Mouse (Mus musculus): ENCODE measurements around the gene Lemd1.

DNA sequence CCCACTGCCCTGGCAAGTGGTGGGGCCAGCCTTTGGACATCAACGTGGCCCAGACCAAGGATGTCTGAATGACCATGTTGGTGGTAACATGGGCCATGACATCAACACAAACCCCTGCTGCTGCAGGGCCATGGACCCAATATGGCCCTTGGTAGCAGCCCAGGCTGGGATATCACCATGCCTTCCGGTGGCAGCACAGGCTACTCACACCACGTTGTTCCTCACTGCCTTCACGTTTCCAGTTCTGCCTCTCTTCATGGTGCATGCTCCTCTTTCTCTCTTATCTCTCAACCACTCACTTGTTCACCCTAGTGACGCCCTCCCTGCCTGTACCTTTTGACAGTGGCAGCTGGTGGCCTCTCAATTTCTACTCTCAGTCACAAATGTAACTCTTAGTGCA is 53.8 kb downstream of the Lemd1 start:
- TF ChIP-seq CTCF (IDR thresholded peaks at IDR 0.05; ENCODE audit: low read depth) (no peak), EP300 (IDR thresholded peaks at IDR 0.05; ENCODE audit: low read depth) (no peak)

Data from liver, embryonic 14.5 days (tissue).